16 mouse cellular contexts compared by ENCODE assay signal in genomic region chr11:88758402-88758801, GRCm38 (mm10). TPM values are rescaled to one million over a fixed set of nuclear protein-coding genes. Genes with fewer than 3 reads are reported as not detected.
DNase-seq lines count a peak whose midpoint lies in the region; ATAC-seq and TF ChIP-seq lines count a peak whose summit lies in the region.
"Had no signal": no experiment of that assay in that cellular context is flagged by ENCODE, and none has a peak within 500 bp of the region (broad histone marks: within the 10 kb centered on the region; RNA-seq: fewer than 3 reads in every experiment).

No protein-coding gene starts in this region.

- H3K36me3 ChIP-seq in forebrain, embryonic 13.5 days (ENCODE audit: poor library complexity, severe bottlenecking) = no peaks in the 10 kb centered on the region
- no peaks in the 10 kb centered on the region for H3K36me3 ChIP-seq in forebrain, postnatal 0 days (ENCODE audit: insufficient read depth)
- no peaks in the 10 kb centered on the region for H3K36me3 ChIP-seq in intestine, embryonic 16.5 days (ENCODE audit: control insufficient read depth, insufficient read depth, low read length)
- H3K36me3 ChIP-seq: heart, embryonic 12.5 days; limb, embryonic 13.5 days had no signal

- H3K4me2 ChIP-seq in forebrain, embryonic 13.5 days = peak overlapping the region; percentile 20; the same call in 1 of the 2 replicates
- no peak overlapping the region for H3K4me2 ChIP-seq in forebrain, postnatal 0 days (ENCODE audit: low read depth)
- no peak overlapping the region for H3K4me2 ChIP-seq in intestine, embryonic 16.5 days (ENCODE audit: low read depth, low read length)
- H3K4me2 ChIP-seq: heart, embryonic 12.5 days; limb, embryonic 13.5 days had no signal

- no peak overlapping the region for H3K4me3 ChIP-seq in forebrain, embryonic 13.5 days
- H3K4me3 ChIP-seq in forebrain, postnatal 0 days (ENCODE audit: low read depth, low read length) = no peak overlapping the region
- H3K4me3 ChIP-seq in intestine, embryonic 16.5 days (ENCODE audit: low read length) = no peak overlapping the region
- H3K4me3 ChIP-seq: erythroblast, embryonic 14.5 days; heart, embryonic 12.5 days; limb, embryonic 13.5 days had no signal

- no peaks in the 10 kb centered on the region for H3K9me3 ChIP-seq in forebrain, embryonic 13.5 days (replicated peaks)
- no peaks in the 10 kb centered on the region for H3K9me3 ChIP-seq in forebrain, postnatal 0 days (ENCODE audit: low read length)
- H3K9me3 ChIP-seq in intestine, embryonic 16.5 days (ENCODE audit: control insufficient read depth, low read length) = no peaks in the 10 kb centered on the region
- H3K9me3 ChIP-seq: limb, embryonic 13.5 days had no signal

- H3K27ac ChIP-seq in forebrain, embryonic 13.5 days = no peak overlapping the region
- no peak overlapping the region for H3K27ac ChIP-seq in forebrain, postnatal 0 days (ENCODE audit: low read depth, low read length)
- no peak overlapping the region for H3K27ac ChIP-seq in intestine, embryonic 16.5 days (ENCODE audit: low read length)
- H3K27ac ChIP-seq: limb, embryonic 13.5 days; macrophage had no signal

- no peak for DNase-seq in forebrain, postnatal 0 days
- DNase-seq in lung, postnatal 36 days = peak; percentile 6
- no peak for DNase-seq in lung, adult 18-20 months
- DNase-seq in embryo, embryonic 11 days = peak; percentile 40
- DNase-seq in right cerebral cortex, postnatal 36 days (ENCODE audit: low spot score in 2 of 2) = no peak
- no peak for DNase-seq in layer of hippocampus, adult 9-10 months (ENCODE audit: low spot score)
- DNase-seq: B cell, adult 2 months; cerebellum, adult 18-20 months; heart, postnatal 36 days; liver, postnatal 0 days had no signal

- H3K27me3 ChIP-seq in forebrain, embryonic 13.5 days = no peaks in the 10 kb centered on the region
- H3K27me3 ChIP-seq in forebrain, postnatal 0 days (ENCODE audit: insufficient read depth, low read length) = no peaks in the 10 kb centered on the region
- no peaks in the 10 kb centered on the region for H3K27me3 ChIP-seq in intestine, embryonic 16.5 days (replicated peaks; ENCODE audit: control insufficient read depth, insufficient read depth, low read length)
- H3K27me3 ChIP-seq: heart, embryonic 12.5 days; limb, embryonic 13.5 days had no signal

- no peak for ATAC-seq in forebrain, embryonic 13.5 days
- ATAC-seq in forebrain, postnatal 0 days = no peak
- no peak for ATAC-seq in intestine, embryonic 16.5 days
- ATAC-seq: liver, postnatal 0 days had no signal

- no peak for TF ChIP-seq CTCF in forebrain, postnatal 0 days (IDR thresholded peaks at IDR 0.05; ENCODE audit: low read depth)

- 18% methylated on average over 6 of the region's 6 CpGs for WGBS in forebrain, embryonic 13.5 days
- WGBS in forebrain, postnatal 0 days = 24% methylated on average over 6 of the region's 6 CpGs
- WGBS in intestine, embryonic 16.5 days = 47% methylated on average over 6 of the region's 6 CpGs

- H3K9ac ChIP-seq in forebrain, embryonic 13.5 days = no peak overlapping the region
- no peak overlapping the region for H3K9ac ChIP-seq in forebrain, postnatal 0 days
- no peak overlapping the region for H3K9ac ChIP-seq in intestine, embryonic 16.5 days (ENCODE audit: low read depth, low read length)
- H3K9ac ChIP-seq: heart, embryonic 12.5 days; limb, embryonic 13.5 days; liver, postnatal 0 days had no signal

- peaks cover 21% of the 10 kb centered on the region for H3K4me1 ChIP-seq in forebrain, embryonic 13.5 days
- 0 out of 2 replicates have a peak, but pooled peaks cover 4% of the 10 kb centered on the region for H3K4me1 ChIP-seq in forebrain, postnatal 0 days (ENCODE audit: insufficient read depth)
- no peaks in the 10 kb centered on the region for H3K4me1 ChIP-seq in intestine, embryonic 16.5 days (ENCODE audit: control insufficient read depth, insufficient read depth, low read length)
- H3K4me1 ChIP-seq: heart, embryonic 12.5 days had no signal

RNA-seq across cellular contexts. Expression of gene Msi2, which starts 40.1 kb away (rescaled TPM):
- 31.5 and 36.5 TPM in 2 replicates for polyA plus RNA-seq in forebrain, embryonic 13.5 days (2015; fragmentation: Nextera tagmentation; extraction: Ambion mirVana)
- 81.4 and 107 TPM in 2 replicates for total RNA-seq in forebrain, postnatal 0 days (2014; rRNA removed)
- polyA plus RNA-seq in forebrain, postnatal 0 days (2015; fragmentation: Nextera tagmentation; extraction: Ambion mirVana) = 9.8 and 18.5 TPM in 2 replicates
- polyA plus RNA-seq in intestine, embryonic 16.5 days (2015; fragmentation: Nextera tagmentation; extraction: Ambion mirVana) = 8.7 and 10.0 TPM in 2 replicates

Comparison
In these comparisons a context has a peak if more than half of its experiments do, and no peak if none do; other contexts are left out.
1. DNase-seq: peak in lung, postnatal 36 days (single experiment) and embryo, embryonic 11 days (single experiment); none in forebrain, postnatal 0 days (single experiment), lung, adult 18-20 months (0 of 2), right cerebral cortex, postnatal 36 days (0 of 2) and layer of hippocampus, adult 9-10 months (single experiment).